Mouse (Mus musculus) lung, adult 2 months (tissue): ENCODE data around the gene Eva1b. TPM values are rescaled to one million over a fixed set of nuclear protein-coding genes. Genes with fewer than 3 reads are reported as not detected.

Source experiments
- DNase-seq: peaks from one replicate; pipeline ENCODE4 v3.0.0; 2022
- H3K4me1 ChIP-seq: fragments of 200-500 bp; 2 replicates; pipeline ENCODE4 v1.6.1; 2011; ENCODE audit warnings: low read length; ENCODE audit not compliant: control insufficient read depth, insufficient read depth
- H3K4me3 ChIP-seq: fragments of 200-500 bp; replicated peaks from 2 replicates; pipeline ENCODE3; 2011; ENCODE audit warnings: low read depth, mild to moderate bottlenecking, control low read depth, low read length; ENCODE audit errors: extremely low read depth
- CTCF ChIP-seq: fragments of 200-500 bp; IDR thresholded peaks from 2 replicates; pipeline ENCODE4 v1.5.1; 2011; ENCODE audit warnings: mild to moderate bottlenecking, low read length, control low read depth; ENCODE audit not compliant: insufficient read depth
- POLR2A ChIP-seq: fragments of 200-500 bp; IDR thresholded peaks from 2 replicates; pipeline ENCODE4 v1.6.1; 2011; ENCODE audit warnings: low read depth, mild to moderate bottlenecking, control low read depth, low read length, borderline replicate concordance; ENCODE audit errors: extremely low read depth
- WGBS: fragments of 180-500 bp; shearing (Covaris S2); methylation state at CpG from one replicate; pipeline ENCODE4 v1.1.7; 2018; 5-methylcytosine and 5-hydroxymethylcytosine counted together
- polyA plus RNA-seq: library from polyadenylated mRNA; depleted of rRNA; stranded (reverse); fragments of >200 nt; gene quantifications from 2 replicates; pipeline ENCODE4 v1.2.3, GENCODE M21; 2012; rRNA removed

Eva1b gene
- 221 and 295 TPM in 2 replicates for polyA plus RNA-seq

DNA sequence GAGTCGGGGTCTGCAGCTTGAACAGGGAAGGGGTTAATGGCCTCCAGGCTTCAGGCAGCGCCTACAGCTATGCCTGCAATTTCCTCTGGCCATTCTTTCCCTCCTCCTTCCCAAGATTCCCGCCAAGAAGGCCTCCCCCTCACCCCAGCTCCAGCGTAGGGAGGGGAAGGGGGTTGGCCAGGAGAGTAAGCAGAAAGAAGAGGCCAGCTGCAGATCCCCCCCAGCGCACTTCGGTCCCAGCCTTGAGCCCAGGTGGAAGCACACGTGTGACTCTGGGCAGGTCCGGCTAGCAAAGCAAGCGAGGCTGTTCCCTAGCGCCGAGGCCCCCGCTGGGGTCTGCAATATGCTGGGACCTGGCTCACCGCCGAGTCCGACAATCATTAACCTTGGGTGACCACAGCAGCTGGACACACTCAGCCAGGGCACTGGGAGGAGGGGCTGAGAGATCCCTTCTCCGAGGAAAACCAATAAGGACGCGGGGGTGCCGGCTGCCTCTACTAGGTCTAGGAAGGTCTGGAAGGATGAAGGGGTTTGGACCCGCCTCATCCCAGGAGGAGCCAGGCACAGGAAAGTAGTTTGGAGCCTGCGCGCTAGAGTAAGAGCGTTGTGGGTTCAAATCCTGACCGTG is at the start of gene Eva1b:
Gene Eva1b (plus strand): TSS at position 212 of the 628 bp plus-strand sequence.
- 14% methylated on average over 24 of the region's 24 CpGs for WGBS
- H3K4me3 ChIP-seq = peak within 1 kb of the TSS; percentile 66
- peak; percentile 65 for DNase-seq
- peaks cover 22% of the 10 kb centered on the region for H3K4me1 ChIP-seq
- peak; percentile 10; the same call in 1 of the 2 replicates for TF ChIP-seq POLR2A
- no peak for TF ChIP-seq CTCF

DNA sequence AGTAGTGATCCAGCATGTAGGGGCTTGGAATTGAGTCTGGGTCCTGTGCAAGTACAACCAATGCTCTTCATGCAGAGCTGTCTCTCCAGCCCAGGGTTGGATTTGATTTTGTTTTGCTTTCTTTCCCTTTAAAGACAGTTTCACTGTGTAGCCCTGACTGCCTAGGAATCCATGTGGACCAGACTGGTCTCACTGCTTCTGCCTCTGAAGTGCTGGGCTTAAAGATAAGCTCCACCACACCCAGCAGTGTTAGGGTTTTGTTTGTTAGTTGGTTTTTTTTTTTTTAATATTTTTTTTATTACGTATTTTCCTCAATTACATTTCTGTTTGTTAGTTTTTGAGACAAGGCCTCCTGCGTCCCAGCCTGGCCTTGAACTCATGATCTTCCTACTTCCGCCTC is 48.2 kb upstream of the Eva1b start:
- TF ChIP-seq CTCF = no peak
- no peak for TF ChIP-seq POLR2A
- WGBS = 73% methylated on average over 3 of the region's 3 CpGs
- H3K4me3 ChIP-seq = no peak overlapping the region
- DNase-seq = no peak
- H3K4me1 ChIP-seq = peaks cover 5% of the 10 kb centered on the region; the same call in 1 of the 2 replicates

DNA sequence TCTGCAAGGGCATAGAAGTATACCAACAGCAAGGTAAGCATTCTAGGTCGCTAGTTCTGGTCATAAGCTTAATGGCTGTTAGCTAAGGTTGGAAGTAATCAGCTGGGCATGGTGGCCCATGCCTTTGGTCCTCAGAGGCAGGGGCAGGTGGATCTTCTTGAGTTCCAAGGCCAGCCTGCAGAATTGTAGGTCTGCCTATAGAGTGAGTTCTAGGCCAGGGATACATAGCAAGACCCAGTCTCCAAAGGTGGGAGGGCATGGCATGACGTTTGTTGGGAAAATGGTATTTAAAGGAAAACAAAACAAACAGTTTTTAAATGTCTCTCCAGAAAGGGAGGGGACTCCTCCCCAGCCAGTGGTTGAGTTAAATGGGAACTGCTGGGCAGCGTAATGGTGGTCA is 46.8 kb upstream of the Eva1b start:
- no peak overlapping the region for H3K4me3 ChIP-seq
- H3K4me1 ChIP-seq = peaks cover 11% of the 10 kb centered on the region
- no peak for DNase-seq
- WGBS = 81% methylated on average over 3 of the region's 3 CpGs
- no peak for TF ChIP-seq POLR2A
- TF ChIP-seq CTCF = no peak

DNA sequence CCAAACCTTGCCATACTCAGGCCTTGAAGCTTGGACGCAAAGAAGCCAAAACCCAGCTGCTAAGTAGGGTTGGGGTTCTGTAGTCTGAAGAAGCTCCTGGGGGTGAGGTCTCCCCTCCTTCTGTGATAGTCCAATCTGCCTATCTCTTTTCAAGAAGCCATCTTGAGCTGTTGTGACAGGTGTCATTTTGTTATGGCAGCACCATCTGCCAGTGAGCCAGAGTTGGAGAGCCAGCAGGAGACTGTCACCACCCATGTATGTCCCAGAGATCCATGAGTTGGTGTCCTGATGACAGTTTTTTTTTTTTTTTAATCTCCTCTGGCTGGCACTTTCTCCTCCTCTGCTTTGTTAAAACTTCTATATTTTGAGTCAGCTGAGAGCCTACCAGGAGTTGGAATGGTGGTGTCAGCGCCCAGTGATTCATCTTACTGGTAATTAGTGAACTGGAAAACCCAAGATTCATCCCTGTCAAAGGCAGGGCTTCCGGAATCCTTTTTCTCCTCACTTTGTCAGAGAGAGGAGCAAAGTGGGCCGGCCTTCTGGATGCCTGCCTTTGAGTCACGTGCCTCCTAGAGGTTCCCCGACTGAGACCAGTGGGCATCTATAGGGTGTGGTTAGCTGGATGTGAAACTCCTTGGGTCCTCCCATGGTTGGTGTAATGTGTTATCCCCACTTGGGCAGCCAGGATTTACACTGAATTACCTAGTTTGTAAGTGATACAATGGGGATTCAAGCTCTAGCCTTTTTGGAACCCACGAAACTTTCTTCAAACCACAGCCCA is 45.3 kb upstream of the Eva1b start:
- Histone ChIP-seq H3K4me3 (no peak overlapping the region), H3K4me1 (peaks cover 7% of the 10 kb centered on the region)
- WGBS = 40% methylated on average over 7 of the region's 7 CpGs
- peak; percentile 42 for DNase-seq
- no peak for TF ChIP-seq POLR2A
- TF ChIP-seq CTCF = no peak

DNA sequence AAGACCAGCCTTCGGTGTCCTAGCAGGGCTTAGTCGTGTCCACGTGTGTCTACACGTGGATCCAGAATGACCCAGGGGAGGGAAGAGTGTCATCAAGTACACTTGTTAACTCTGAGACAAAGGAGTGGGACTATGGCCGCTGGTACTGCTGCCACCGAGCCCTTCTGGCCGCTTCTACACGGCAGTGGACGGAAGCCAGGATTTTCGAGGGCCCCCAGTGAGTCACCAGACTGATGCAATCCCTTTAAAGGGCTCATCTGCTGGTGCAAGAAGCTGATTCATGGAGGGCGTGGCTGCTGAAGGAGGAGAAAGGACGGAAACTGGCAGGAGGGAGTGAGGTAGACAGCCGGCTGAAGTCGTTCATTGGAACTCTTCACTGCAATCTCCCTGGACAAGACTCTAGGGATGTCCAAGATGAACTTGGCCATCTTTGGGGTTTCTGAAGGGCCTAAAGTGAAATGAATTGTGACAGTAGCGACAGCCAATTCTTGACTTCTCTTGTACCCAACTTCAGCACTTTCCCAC is 44.4 kb upstream of the Eva1b start:
- DNase-seq = peak; percentile 95
- Histone ChIP-seq H3K4me3 (peak overlapping the region; percentile 61), H3K4me1 (peaks cover 9% of the 10 kb centered on the region)
- TF ChIP-seq CTCF (no peak), POLR2A (peak; percentile 71; the same call in 1 of the 2 replicates)
- WGBS = under 1% methylated on average over 15 of the region's 15 CpGs

DNA sequence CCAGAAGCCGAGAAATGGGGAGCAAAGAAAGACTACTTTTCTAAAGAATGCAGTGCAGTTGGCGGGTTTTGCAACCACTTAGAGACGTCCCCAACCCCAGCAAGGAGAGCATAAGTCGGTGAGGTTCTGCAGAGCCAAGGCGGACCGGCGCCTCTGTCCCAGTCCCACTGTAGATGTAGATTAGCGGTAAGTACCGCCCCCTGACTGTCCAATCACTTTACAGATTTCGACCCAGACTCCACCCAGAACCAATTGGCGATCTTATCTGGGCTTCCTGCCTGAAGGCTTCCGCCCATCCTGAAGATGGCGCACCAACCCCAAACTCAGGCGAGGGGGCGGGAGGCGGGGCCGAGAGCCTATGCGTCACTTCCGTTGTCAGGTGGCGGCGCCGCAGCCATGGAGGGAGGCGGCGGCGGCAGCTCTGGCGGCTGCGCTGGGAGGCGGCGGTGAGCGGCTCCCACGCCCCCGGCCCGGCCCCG is 43.9 kb upstream of the Eva1b start, which contains the start of gene Stk40:
Gene Stk40 (plus strand): TSS at position 368 of the 479 bp plus-strand sequence.
- peaks cover 10% of the 10 kb centered on the region for H3K4me1 ChIP-seq
- TF ChIP-seq POLR2A (peak; percentile 94), CTCF (peak; percentile 44; the same call in 1 of the 2 replicates)
- H3K4me3 ChIP-seq = peak within 1 kb of the TSS; percentile 68
- 1% methylated on average over 33 of the region's 34 CpGs for WGBS
- peak; percentile 93 for DNase-seq

DNA sequence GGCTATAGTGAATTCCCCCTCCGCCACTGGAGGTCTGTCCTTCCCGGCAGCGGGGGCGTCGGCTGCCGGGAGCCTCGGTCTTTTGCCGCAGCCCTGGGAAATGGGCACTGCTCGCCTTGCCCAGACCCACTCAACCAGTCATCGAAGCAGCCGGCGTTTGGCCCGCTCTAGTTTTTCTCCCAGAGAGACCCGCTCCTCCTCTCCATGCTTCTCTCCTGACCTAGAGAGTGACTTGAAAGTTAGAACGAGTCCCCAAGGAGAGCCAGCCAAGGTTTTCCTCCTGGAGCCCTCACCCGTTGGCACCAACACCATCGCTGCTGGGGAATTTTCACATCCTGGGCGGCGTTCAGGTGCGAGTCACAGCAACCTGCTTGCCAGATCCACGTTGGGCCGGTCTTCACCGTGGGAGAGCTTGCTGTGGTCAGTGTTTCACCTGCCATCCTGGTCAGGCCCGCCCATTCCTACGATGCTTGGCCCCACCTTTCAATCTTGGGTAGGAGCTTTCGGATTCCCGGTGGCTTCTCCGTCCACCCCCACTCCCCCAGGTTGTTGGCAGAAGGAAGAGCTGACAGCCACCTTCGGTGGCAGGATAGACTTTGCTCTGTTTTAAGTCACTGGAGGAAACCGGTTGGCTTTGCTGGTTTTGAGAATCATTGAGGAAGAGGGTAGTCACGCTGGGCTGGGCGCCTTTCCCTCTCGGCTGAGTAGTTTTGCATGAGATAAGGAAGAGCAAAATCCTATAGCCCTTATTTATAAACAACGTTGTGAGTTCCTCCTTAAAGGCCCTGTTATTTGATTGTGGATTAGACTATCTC is 43.1 kb upstream of the Eva1b start:
- WGBS = under 1% methylated on average over 34 of the region's 34 CpGs
- Histone ChIP-seq H3K4me1 (peaks cover 15% of the 10 kb centered on the region), H3K4me3 (peak overlapping the region; percentile 68)
- DNase-seq = peak; percentile 62
- no peak for TF ChIP-seq CTCF
- TF ChIP-seq POLR2A = no peak; the same call in 1 of the 2 replicates

DNA sequence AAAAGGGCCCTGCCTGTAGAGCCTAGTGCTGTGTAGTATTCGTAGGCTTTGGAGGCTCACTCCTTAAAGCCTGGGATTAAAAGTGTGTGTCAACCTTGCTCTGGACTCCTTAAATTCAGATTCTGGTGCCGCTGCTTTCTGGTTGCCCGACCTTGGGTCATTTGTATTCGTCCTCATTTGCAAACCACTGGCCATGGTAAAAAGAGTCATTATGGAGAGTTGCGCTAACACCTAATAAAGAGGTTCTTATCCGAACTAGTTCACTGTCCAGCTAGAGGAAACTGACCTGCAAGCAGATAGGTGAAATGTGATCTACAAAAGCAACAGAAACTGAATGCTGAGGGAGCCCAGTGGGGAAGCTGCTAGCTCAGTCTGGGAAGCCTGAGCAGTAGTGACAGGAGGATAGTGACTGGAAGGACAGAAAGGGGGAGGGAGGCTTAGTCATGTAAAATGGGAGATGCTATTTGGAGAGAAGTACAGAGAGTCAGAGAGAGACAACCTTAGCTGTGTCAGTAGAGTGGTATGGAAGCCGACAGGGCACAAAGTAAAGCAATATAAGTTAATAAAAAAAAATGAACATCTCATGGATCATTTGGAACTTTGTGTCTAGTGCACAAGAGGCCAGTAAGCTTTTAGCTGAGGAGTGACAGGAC is 42.3 kb upstream of the Eva1b start:
- WGBS = 67% methylated on average over 7 of the region's 7 CpGs

More for the DNA sequence above, 42.3 kb upstream of the Eva1b start:
- DNase-seq = no peak
- H3K4me3 ChIP-seq = no peak overlapping the region
- peaks cover 23% of the 10 kb centered on the region for H3K4me1 ChIP-seq
- TF ChIP-seq POLR2A (no peak), CTCF (no peak)
